Mouse (Mus musculus): ENCODE results near the gene Gnb1.

GRCm38 (mm10) chr4:155472716-155473290 lies 18.4 kb upstream of the Gnb1 start:
- TF ChIP-seq POLR2A (IDR thresholded peaks at IDR 0.05; ENCODE audit: insufficient read depth, low read length), result no peak
- no peak for TF ChIP-seq CTCF (IDR thresholded peaks at IDR 0.05; ENCODE audit: low read depth, low read length)
- no peak for TF ChIP-seq EP300 (IDR thresholded peaks at IDR 0.05; ENCODE audit: insufficient read depth, low read depth, low read length)
